In genomic region chr5:145280371-145281143, GRCm38 (mm10) we compare ENCODE assay signal across 8 mouse cellular contexts. TPM values are rescaled to one million over a fixed set of nuclear protein-coding genes. Genes with fewer than 3 reads are reported as not detected.
A peak's percentile ranks its signal among the peaks of the same experiment; 100 is the strongest.
DNase-seq lines count a peak whose midpoint lies in the region; ATAC-seq lines count a peak whose summit lies in the region.

Gene Zscan25 (plus strand): TSS chr5:145280500.

- no peaks in the 10 kb centered on the region for H3K27me3 ChIP-seq in hindbrain, embryonic 14.5 days (ENCODE audit: control insufficient read depth, insufficient read depth, low read length)

- peak; percentile 98 for ATAC-seq in hindbrain, embryonic 14.5 days (ENCODE audit: low FRiP score)

- peaks cover 31% of the 10 kb centered on the region for H3K36me3 ChIP-seq in hindbrain, embryonic 14.5 days (replicated peaks; ENCODE audit: control insufficient read depth, insufficient read depth)

- no peaks in the 10 kb centered on the region for H3K9me3 ChIP-seq in hindbrain, embryonic 14.5 days (ENCODE audit: control insufficient read depth, low read length)

- peak within 1 kb of the TSS; percentile 57 for H3K4me3 ChIP-seq in hindbrain, embryonic 14.5 days (replicated peaks; ENCODE audit: low read length)

- H3K9ac ChIP-seq in hindbrain, embryonic 14.5 days: peak within 1 kb of the TSS; percentile 75

- under 1% methylated on average over 50 of the region's 50 CpGs for WGBS in hindbrain, embryonic 14.5 days

- H3K27ac ChIP-seq in hindbrain, embryonic 14.5 days: peak within 1 kb of the TSS; percentile 73

- peaks cover 10% of the 10 kb centered on the region for H3K4me1 ChIP-seq in hindbrain, embryonic 14.5 days (replicated peaks; ENCODE audit: control insufficient read depth, insufficient read depth, low read length)

- peak; percentile 98 for DNase-seq in R1 (ENCODE audit: low read depth, low spot score)
- DNase-seq in cerebellum, postnatal 25 days: peak; percentile 94 to 95
- DNase-seq in frontal cortex, postnatal 25 days (ENCODE audit: low spot score in 2 of 2): peak; percentile 80 to 85
- DNase-seq in hindbrain, embryonic 14.5 days (ENCODE audit: low spot score): peak; percentile 93
- DNase-seq in layer of hippocampus, postnatal 36 days: peak; percentile 87 to 88
- peak; percentile 96 for DNase-seq in lung, postnatal 36 days
- peak; percentile 96 for DNase-seq in retina, postnatal 1 day
- DNase-seq in urinary bladder, adult 18-20 months (ENCODE audit: low spot score in 2 of 2): peak; percentile 90

- peak within 1 kb of the TSS; percentile 90 for H3K4me2 ChIP-seq in hindbrain, embryonic 14.5 days (replicated peaks)

RNA-seq across cellular contexts. Expression of gene Zscan25, which starts in this region (rescaled TPM):
- 0.54 and 1.1 TPM in 2 replicates for polyA plus RNA-seq in hindbrain, embryonic 14.5 days (2014; fragmentation: Nextera tagmentation; extraction: Ambion mirVana)
- 10 to 100 TPM; 17.2 to 19.5 TPM for total RNA-seq in layer of hippocampus, postnatal 36 days (2021)

Comparison
In these comparisons a context has a peak if more than half of its experiments do, and no peak if none do; other contexts are left out.
1. Peak in every context shown above with its lines: DNase-seq, ATAC-seq, H3K4me3 ChIP-seq and H3K27ac ChIP-seq.